In the genomic region with DNA sequence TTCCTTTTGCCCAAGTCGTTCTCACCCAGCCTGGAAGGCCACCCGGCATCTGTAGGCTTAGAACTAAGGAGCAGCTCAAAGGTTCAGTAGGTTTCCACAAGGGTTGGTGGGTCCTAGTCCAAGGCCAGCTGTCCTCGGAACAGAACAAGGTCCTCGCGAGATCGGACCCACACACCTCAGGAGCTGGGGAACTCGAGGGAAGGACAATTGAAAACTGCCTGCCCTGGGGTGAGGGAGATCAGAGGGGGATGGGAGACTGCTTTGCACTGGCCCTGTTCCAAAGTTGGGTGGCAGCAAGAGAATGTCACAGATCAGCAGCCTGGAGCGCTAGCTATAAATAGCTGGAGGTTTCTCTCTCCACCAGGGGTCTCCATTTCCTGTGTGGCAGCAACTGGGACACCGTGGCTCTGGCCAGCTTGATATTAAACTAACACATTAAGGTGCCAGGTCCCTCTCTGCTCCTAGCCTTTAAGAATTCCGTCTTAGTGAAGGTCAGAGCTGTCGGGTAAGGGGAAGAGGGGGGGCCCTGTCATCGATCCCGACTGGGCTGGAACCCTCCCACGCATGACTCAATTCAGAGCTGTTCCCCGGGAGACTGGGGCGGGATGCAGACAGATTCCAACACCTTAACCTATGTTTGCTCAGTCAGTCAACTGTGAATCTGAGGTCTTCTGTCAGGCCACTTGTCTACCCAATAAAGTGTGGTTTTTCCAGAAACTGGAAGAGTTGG, we compare ENCODE assay signal across 8 mouse cellular contexts. TPM values are rescaled to one million over a fixed set of nuclear protein-coding genes. Genes with fewer than 3 reads are reported as not detected.
A peak's percentile ranks its signal among the peaks of the same experiment; 100 is the strongest.
DNase-seq lines count a peak whose midpoint lies in the region; ATAC-seq lines count a peak whose summit lies in the region.

No protein-coding gene starts in this region.

- no peak for ATAC-seq in CD4-positive, CD25-positive, alpha-beta regulatory T cell, adult 4 months
- peak; percentile 34; the same call in 1 of the 2 replicates for ATAC-seq in hindbrain, embryonic 11.5 days (ENCODE audit: low FRiP score)

- WGBS in hindbrain, embryonic 11.5 days = 14% methylated on average over 16 of the region's 16 CpGs

- no peak overlapping the region for H3K9ac ChIP-seq in hindbrain, embryonic 11.5 days (ENCODE audit: low read depth, low read length)

- H3K36me3 ChIP-seq in hindbrain, embryonic 11.5 days (ENCODE audit: control insufficient read depth, insufficient read depth, low read length) = peaks cover 4% of the 10 kb centered on the region; the same call in 1 of the 2 replicates

- peak overlapping the region; percentile 36 for H3K4me2 ChIP-seq in hindbrain, embryonic 11.5 days (replicated peaks; ENCODE audit: low read depth, low read length)

- peak overlapping the region; percentile 59 for H3K27ac ChIP-seq in hindbrain, embryonic 11.5 days (ENCODE audit: low read depth, low read length)

- H3K9me3 ChIP-seq in hindbrain, embryonic 11.5 days (ENCODE audit: control insufficient read depth, low read length) = no peaks in the 10 kb centered on the region

- DNase-seq in CD4-positive, CD25-positive, alpha-beta regulatory T cell, adult 2 months (ENCODE audit: low read depth, low spot score) = peak; percentile 71
- peak; percentile 64 to 71 for DNase-seq in cerebellum, adult 18-20 months
- DNase-seq in forelimb bud, embryonic 11.5 days (ENCODE audit: low read depth, low spot score) = peak; percentile 68
- peak; percentile 74 for DNase-seq in hindbrain, embryonic 11.5 days (ENCODE audit: low spot score)
- peak; percentile 73 to 75 for DNase-seq in layer of hippocampus, postnatal 36 days
- DNase-seq in lung, postnatal 36 days = peak; percentile 83
- DNase-seq in right cerebral cortex, postnatal 10 days (ENCODE audit: low spot score in 2 of 2) = peak; percentile 79 to 89

- H3K4me1 ChIP-seq in hindbrain, embryonic 11.5 days (replicated peaks; ENCODE audit: control insufficient read depth, insufficient read depth, low read length) = peaks cover 12% of the 10 kb centered on the region

- H3K4me3 ChIP-seq in hindbrain, embryonic 11.5 days (ENCODE audit: low read depth, low read length) = no peak overlapping the region

- H3K27me3 ChIP-seq in hindbrain, embryonic 11.5 days (ENCODE audit: control insufficient read depth, insufficient read depth, low read length) = no peaks in the 10 kb centered on the region

RNA-seq across cellular contexts. Expression of gene Cox14, which starts 1.0 kb away (rescaled TPM):
- 100 to 1,000 TPM; 139 to 168 TPM for polyA plus RNA-seq in CD4-positive, CD25-positive, alpha-beta regulatory T cell, adult 4 months (2017; shearing (Covaris generic))
- polyA plus RNA-seq in hindbrain, embryonic 11.5 days (2014; fragmentation: Nextera tagmentation; extraction: Ambion mirVana) = 148 and 163 TPM in 2 replicates
- 100 to 1,000 TPM; 122 to 134 TPM for total RNA-seq in layer of hippocampus, postnatal 36 days (2021)

RNA-seq across cellular contexts. Expression of gene Gpd1, which starts 7.1 kb away (rescaled TPM):
- polyA plus RNA-seq in CD4-positive, CD25-positive, alpha-beta regulatory T cell, adult 4 months (2017; shearing (Covaris generic)) = under 1 TPM in 1 of 2 experiments, not detected in 1; 0.41 TPM
- 0.25 and 0.36 TPM in 2 replicates for polyA plus RNA-seq in hindbrain, embryonic 11.5 days (2014; fragmentation: Nextera tagmentation; extraction: Ambion mirVana)
- 100 to 1,000 TPM; 135 to 146 TPM for total RNA-seq in layer of hippocampus, postnatal 36 days (2021)

RNA-seq across cellular contexts. Expression of gene Gm17349, which starts 19.2 kb away (rescaled TPM):
- not detected for polyA plus RNA-seq in CD4-positive, CD25-positive, alpha-beta regulatory T cell, adult 4 months (2017; shearing (Covaris generic))
- polyA plus RNA-seq in hindbrain, embryonic 11.5 days (2014; fragmentation: Nextera tagmentation; extraction: Ambion mirVana) = not detected in 2 replicates
- total RNA-seq in layer of hippocampus, postnatal 36 days (2021) = 1 to 10 TPM; 4.1 to 6.3 TPM

RNA-seq across cellular contexts. Expression of gene Smarcd1, which starts 22.5 kb away (rescaled TPM):
- 10 to 100 TPM; 10.0 to 14.8 TPM for polyA plus RNA-seq in CD4-positive, CD25-positive, alpha-beta regulatory T cell, adult 4 months (2017; shearing (Covaris generic))
- polyA plus RNA-seq in hindbrain, embryonic 11.5 days (2014; fragmentation: Nextera tagmentation; extraction: Ambion mirVana) = 99.1 and 103 TPM in 2 replicates
- 100 to 1,000 TPM; 106 to 109 TPM for total RNA-seq in layer of hippocampus, postnatal 36 days (2021)

RNA-seq across cellular contexts. Expression of gene Cers5, which starts 48.2 kb away (rescaled TPM):
- polyA plus RNA-seq in CD4-positive, CD25-positive, alpha-beta regulatory T cell, adult 4 months (2017; shearing (Covaris generic)) = 10 to 100 TPM; 54.4 to 64.6 TPM
- 61.6 and 66.6 TPM in 2 replicates for polyA plus RNA-seq in hindbrain, embryonic 11.5 days (2014; fragmentation: Nextera tagmentation; extraction: Ambion mirVana)
- 10 to 100 TPM; 29.6 to 30.2 TPM for total RNA-seq in layer of hippocampus, postnatal 36 days (2021)
